Mouse (Mus musculus) common myeloid progenitor, adult 5-6 weeks (primary cell): Measurements from ENCODE around the gene Tnks2. TPM values are rescaled to one million over a fixed set of nuclear protein-coding genes. Genes with fewer than 3 reads are reported as not detected.

Experiments used
- ATAC-seq: replicated peaks from 2 replicates; pipeline ENCODE4 v1.8.0; 2016; ENCODE audit warnings: low read depth, mild to moderate bottlenecking, moderate TSS enrichment, inconsistent platforms; ENCODE audit not compliant: poor library complexity, severe bottlenecking
- total RNA-seq: library from RNA; stranded (forward); fragments of 200-1000, 187-1606 nt; gene quantifications from 2 replicates; pipeline ENCODE4 v1.2.3, GENCODE M21; 2017

Gene Tnks2
- total RNA-seq, 1 experiment from 2014 or later: 106 TPM

DNA sequence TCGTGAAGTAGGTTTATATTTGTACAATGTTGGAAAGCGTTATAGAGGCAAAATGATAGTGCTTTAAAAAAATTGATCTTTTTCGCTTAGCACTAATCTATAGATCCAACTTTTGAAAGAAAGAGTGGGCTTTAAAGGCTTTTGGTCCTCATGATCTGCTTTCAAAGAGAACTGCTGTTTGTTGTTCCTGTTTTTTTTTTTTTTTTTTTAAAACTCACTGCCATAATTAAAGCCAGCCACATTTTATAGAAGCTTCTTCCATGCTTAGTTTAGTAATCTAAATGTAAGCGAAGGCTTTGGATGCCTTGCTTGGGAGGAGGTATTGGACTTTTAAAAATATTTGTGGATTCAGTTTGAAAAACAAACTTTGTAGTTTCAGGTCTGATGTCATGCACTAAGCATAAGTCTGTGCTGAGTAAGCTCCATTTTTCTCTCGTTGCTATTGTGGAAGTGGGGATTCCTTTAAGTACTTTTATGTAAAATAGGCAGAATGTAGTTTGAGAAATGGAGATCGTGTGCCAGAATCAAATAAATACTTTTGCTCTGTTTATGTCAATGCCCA lies 93.8 kb downstream of the Tnks2 start:
- no peak for ATAC-seq

DNA sequence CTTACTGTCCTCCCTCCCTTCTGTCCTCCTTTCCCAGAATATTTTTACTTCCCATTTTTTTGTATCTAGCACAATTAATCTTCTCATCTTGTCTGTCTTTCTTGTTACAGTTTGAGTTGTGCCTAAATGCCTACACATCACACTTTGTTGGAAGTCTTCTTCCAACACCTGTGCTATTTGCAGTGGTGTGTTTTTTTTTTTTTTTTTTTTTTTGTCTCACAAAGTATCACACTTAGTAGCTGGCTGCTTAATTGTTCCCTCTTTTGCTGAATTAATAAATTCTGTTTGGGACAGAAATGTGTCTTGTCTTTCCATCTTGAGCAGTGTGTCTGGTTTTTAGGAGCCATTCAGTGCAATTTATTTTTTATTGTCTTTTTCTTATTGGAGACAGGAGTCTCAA lies 95.8 kb downstream of the Tnks2 start:
- ATAC-seq: no peak

DNA sequence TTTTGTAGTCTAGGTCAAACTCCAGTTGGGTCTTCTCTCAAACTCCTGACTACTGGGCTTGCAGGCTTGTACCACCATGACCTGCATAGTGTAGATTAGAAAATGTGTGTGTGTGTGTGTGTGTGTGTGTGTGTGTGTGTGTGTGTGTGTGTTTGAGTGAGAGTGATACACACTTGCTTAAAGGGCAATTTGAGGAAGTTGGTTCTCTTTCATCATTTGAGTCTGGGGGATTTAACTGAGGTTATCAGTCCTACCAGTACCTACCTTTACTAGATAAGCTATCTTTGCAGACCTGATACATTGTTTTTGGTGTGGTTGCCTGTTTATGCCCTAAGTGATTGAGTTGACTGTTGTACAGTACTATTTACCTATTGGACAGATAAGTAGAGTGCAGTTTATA lies 98.1 kb downstream of the Tnks2 start:
- ATAC-seq: 0 out of 2 replicates have a peak, but pooled peaks have one; percentile 4

DNA sequence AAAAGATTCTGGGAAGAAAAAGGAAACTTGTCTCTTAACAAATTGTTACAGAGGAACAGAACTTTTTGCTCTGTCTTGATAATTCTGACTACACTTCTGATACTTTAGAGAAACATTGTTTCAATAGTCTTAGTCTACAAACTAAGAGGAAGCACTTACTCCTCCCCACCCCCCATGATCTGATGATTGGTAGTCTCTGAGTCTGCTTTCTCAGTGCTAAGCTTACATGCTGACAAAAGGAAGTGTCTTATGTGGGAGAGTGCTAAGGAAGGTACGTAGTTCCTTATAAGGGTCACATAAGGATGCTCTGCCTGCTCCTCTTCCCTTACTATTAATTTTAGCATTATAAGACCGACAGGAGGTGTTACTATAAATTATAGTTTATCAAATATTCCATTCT lies 98.6 kb downstream of the Tnks2 start:
- peak; percentile 79 for ATAC-seq

DNA sequence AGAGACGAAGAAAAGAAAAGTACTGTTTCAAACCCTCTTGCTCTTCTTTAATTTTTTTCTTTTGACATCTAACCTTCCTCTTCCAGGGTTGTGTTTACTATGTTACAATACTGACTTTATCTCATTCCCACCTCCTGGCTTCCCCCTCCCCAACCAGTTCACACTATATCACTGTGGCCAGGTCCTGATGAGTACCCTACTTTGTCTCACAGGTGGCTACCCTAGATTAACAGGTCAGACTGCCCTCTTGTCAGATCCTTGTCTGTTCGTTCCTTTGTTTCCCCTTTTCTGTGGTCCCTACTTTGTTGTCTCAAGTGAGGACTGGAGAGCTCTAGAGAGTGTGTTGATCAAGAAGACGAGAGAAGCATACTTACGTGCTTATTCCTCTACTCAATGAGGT lies 102.3 kb downstream of the Tnks2 start:
- no peak for ATAC-seq

DNA sequence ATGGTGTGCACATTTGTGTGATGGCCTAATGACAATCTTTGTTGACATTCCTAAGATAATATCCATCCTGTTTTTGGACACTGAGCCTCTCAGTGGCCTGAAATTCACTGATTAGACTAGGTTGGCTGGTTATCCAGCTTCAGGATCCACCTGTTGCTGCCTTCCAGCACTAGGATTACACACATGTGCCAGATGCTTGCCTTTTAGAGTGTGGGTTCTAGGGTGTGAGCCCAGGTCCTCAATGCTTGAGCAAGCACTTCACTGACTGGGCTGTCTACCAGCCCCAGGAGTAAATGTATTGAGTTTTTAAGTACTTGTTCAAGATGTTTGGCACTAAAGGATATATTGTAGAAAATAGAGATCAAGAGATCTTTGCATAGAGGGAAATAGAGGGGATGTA lies 104.0 kb downstream of the Tnks2 start:
- ATAC-seq: no peak

DNA sequence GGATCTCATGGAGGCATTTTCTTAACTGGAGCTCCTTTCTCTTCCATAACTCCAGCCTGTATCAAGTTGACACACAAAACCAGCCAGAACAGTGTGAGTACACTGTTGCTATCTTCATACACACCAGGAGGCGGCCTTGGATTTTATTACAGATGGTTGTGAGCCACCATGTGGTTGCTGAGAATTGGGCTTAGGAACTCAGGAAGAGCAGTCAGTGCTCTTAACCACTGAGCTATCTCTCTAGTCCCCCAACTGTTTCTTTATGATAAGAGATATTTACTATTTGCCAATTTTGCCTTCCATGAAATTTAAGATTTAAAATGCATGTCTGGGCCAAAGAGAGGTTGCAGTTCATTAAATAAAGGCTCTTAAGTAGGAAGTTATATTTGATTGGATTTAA lies 106.0 kb downstream of the Tnks2 start:
- ATAC-seq: peak; percentile 70

Other genes starting within 250 kb of the Tnks2 start
- not detected in 2 replicates for gene Ppp1r3c, start 97.6 kb upstream of the Tnks2 start, total RNA-seq
- gene Fgfbp3, start 85.4 kb downstream of the Tnks2 start, total RNA-seq: 4.6 and 5.9 TPM in 2 replicates
- 81.9 and 95.0 TPM in 2 replicates for gene Btaf1, start 91.8 kb downstream of the Tnks2 start, total RNA-seq